Mouse (Mus musculus) cerebellum, adult 18-20 months (tissue): ENCODE measurements around the gene Creg2.
"Not testable (repeated sequence)": the region's sequence is repeated elsewhere in the genome, so short reads cannot be mapped to it uniquely, and the experiment has no call there.

Experiments
- DNase-seq, 2 experiments: peaks; one replicate each; pipeline ENCODE4 v3.0.0; 2021

Creg2 gene

DNA sequence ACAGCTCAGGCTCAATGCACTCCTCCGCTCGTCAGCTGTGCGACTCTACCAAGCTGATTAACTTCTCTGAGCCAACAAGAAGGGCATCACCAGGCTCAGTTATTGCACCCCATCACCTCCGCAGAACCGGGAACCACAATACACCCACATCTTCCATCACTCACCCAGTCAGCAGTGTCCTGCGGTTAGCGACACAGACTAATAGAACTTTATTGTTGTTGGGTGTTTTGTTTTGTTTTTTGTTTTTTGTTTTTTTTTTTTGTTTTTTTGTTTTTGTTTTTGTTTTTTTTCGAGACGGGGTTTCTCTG, at the start of gene Creg2:
TSS of gene Creg2 (minus strand) at position 234 of the 308 bp plus-strand sequence.
- DNase-seq = no peak

DNA sequence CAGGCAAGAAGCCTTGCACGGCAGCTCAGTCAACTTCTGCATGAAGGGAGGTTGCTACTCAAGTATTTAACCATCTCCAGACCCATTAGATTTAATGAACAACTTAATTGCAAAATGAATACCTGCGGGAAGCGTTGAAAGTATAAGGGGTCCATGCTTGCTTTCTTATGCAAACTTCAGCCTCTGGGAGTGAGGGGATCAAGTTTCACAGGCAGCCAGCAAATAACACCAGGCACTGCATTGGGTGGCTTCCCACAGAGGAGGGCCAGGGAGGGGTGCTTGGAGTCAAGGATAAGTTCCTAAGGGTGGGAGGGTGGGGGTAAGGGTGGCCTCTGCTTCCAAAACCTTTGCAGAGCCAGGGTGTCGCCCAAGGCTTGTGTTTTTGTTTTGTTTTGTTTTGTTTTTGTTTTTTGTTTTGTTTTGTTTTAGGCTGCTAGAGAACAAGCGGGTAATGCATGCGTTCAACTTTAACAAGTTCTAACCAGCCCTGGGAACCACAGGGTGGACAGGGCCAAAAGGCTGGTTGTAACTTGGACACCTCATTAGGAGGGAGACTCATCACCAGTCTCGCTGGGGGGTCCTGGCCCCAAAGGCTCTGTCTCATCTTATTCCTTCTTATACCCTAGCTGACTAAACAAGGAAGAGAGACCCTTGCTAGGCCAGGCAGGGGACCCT, 49.5 kb upstream of the Creg2 start:
- DNase-seq = no peak

DNA sequence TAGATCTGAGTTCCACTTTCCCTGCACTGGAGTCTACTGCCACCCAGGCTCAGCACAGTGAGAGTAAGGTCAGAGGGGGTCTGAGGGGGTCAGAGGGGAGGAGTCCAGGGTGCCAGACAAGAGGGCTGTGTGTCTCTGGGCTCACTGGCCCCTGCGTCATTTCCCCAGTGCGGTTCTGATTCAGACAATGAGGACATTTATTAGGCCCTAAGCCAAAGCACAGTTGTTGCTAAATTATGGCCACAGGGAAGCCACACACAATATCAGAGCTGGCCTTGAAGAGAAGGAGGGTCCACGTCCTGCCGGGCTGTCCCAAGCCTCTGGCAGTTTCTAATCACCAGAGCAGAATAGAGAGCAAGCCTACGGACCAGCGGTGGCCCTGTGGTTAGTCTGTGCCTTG, 47.2 kb upstream of the Creg2 start:
- no peak for DNase-seq

DNA sequence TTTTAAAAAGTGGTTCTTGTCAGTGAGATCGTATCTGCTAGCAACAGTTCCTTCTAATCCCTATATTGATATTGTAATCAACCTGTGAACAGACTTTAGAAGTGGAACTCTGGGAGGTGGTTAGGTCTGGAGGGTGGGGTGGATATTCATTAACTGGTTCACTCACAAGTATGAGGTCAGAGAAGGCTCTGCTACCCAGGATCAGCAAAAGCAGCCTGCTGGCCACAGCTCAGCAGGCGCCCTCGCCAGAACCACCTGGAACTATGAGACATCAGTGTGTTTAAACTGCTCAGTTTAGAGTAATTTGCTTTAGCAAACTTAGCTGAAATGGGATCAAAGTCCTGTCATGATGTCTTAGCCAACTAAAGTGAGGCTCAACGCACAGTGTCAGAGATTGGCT, 43.9 kb upstream of the Creg2 start:
- DNase-seq = no peak

DNA sequence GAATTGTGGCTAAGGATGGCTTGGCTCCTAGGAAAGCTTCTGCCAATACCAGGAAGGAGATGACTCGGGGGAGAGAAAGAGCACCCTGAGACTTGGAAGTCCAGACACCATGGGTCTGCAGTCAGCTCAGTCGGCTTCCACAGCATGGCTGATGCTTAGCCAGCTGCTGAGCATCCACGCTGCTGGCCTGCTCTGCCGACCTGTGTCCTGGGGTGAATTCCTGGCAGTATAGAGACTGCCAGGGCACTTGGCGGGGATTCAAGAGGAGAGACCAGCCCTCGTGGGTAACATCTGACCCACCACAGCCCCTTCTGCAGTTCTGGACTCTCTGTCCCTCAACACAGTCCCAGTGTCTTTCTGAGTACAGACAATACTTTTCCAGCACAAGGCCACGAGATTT, 43.5 kb upstream of the Creg2 start:
- DNase-seq = no peak

DNA sequence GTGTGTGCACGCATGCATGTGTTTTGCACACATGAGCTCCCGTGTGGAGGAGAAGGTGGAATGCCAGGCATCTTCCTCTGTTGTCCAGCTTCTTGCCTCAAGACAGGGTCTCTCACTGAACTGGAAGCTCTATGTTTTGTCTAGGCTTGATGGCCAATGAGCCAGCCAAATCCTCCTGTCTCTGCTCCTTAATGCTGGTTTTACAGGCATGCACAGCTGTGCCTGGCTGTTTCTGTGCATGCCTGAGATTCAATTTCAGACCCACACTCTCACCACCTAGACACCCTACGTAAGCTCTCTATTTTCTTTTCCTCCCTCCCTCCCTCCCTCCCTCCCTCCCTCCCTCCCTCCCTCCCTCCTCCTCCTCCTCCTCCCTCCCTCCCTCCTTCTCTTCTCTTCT, 40.7 kb upstream of the Creg2 start:
- no peak for DNase-seq

DNA sequence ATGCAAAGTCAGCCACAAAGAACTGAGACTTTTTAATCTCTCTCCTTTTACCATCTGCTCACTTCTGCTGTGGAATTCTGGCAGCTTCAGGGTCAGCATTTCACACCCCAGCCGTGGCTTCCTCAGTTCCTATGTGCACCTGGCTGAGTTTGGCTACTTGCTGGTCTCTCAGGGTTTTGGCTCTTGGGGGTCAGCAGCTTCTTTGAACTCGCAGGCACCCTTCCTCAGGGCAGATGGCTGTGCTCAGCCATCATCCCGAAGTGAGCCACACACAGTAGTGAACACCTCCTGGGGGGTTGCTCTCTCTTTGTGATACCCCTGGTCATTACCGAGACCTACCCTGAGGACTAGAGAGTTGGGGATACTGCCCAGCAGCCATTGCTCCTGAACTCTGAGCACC, 39.8 kb upstream of the Creg2 start:
- no peak for DNase-seq

DNA sequence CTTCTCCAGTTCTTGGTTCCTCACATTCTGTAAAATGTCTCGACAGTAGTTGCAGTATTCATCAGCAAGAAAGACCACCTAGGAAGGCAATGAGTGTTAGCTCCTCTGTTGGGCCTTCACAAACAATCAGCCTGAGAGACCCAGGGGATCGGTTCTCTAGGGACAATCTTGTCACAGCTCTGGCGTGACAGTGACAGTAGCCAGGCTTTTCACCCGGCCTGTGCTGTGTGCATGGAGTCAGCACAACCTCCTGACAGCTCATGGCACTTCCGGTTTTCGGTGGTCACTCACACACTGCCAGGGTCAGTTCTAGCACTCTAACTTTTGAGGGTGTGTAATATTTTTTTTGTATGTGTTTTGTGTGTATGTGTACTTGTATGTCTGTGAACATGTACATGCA, 37.3 kb upstream of the Creg2 start:
- no peak for DNase-seq

DNA sequence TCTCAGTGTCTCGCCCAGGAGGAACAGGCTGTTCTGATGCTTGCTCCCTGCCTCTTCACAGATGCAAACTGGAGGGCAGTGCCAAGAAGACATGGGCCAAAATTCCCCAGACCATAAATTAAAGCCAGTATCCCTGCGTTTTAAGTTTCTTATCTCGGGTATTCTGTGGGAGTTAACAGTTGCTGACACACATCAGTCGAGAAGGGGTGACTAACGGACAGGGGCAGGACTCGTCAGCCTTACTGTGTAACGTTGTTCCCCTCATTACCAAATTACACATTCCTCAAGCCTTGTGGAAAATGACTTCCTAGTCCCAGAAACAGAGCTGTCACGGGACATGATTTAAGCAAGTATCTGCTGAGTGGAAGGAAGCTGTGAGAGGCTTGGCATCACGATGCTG, 36.0 kb upstream of the Creg2 start:
- no peak for DNase-seq

DNA sequence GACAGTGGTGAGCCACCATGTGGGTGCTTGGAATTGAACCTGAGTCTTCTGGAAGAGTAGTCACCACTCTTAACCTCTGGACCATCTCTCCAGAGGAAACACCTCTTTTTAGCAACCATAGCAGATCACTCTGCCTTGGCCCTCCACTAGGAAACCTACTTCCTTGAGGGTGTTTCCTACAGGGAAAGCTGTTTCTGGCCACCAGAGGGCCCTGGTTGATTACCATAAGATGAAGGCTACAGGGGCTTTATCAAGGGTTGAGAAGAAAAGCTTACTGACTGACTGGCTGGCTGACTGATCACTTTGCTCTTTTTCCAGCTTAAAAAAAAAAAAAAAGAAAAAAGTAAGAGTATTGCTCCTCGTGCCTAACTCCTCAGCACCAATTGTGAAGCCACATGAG, 34.6 kb upstream of the Creg2 start:
- peak; percentile 56 to 76 for DNase-seq

DNA sequence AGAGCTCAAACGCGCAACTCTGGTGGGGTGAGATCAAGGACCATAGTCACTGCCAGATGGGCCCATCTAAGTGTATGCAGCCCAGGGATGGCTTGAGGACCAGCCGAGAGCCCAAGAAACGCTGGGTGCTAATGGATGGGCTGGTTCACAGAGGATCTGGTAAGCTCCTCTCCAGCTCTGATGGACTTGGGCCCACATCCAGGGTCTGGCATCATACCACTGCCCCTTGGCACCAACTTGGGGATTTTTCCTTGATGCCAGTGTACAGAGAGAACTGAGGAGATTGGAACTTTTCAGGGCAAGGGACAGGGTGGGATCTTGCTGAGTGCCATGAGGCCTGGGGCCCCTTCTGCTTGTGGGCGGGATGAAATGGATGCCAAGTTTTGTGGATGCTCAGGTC, 30.4 kb upstream of the Creg2 start:
- DNase-seq = no peak

DNA sequence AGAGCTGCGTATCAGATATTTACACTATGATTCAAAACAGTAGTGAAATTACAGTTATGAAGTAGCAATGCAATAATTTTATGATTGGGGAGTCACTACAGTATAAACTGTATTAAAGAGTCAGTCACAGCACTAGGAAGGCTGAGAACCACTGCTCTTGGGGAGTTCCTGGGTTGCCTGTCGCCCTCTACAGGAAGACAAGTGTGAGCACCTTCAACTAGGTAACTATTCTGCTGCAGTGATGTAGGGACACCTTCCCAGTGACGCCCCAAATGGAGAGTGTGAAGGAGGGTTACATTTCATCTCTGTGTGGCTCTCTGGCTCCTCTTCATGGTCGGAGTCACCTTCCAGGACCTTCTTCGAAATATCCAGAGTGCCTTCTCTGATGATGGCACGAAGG, 29.3 kb upstream of the Creg2 start:
- no peak for DNase-seq

DNA sequence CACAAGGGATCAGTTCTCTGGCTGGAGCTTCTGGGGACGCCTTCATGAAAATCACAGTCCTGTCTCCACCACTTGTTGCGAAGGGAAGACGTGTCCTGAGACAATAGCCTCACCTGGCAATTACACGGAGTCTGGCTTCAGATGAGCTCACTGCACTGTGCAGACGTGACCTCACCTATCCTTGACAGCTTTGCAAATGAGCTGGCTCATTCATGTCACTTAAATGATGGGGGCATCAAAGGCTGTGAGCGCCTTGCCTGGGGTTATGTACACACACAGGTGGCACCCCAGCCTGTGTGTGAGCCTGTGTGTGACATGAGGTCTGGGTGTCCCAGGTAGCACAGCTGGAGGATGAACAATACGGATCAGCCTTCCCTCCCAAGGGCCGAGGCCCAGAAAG, 27.6 kb upstream of the Creg2 start:
- DNase-seq = no peak

DNA sequence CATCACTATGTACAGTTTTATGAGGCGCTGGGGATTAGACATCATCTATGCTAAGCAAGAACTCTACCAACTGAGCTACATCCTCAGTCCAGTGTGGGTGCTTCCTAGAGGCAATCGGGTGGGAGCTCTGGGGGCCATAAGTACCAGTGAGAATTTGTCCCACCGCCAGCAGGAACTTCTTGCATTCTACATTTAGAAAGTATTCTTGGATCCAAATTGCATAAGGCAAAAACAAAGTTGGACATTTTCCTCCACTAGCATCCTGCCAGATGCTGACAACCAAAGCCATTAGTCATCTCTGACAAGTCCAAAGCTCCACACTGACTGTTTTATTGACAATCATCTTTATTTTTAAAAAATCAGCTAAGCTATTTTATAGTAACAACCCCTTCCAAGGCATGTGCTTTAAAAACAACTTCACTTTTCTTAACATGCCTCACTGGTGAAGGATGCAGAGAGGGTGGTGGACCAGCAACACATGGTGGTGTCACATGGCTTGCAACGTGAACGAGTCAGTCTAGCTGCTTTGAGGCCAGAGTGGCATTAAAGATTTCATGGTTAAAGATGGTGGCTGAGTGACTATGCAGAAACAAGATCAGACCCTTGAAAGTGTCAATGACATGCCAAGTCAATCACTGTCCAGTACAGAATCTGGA, 25.1 kb upstream of the Creg2 start:
- no peak for DNase-seq

DNA sequence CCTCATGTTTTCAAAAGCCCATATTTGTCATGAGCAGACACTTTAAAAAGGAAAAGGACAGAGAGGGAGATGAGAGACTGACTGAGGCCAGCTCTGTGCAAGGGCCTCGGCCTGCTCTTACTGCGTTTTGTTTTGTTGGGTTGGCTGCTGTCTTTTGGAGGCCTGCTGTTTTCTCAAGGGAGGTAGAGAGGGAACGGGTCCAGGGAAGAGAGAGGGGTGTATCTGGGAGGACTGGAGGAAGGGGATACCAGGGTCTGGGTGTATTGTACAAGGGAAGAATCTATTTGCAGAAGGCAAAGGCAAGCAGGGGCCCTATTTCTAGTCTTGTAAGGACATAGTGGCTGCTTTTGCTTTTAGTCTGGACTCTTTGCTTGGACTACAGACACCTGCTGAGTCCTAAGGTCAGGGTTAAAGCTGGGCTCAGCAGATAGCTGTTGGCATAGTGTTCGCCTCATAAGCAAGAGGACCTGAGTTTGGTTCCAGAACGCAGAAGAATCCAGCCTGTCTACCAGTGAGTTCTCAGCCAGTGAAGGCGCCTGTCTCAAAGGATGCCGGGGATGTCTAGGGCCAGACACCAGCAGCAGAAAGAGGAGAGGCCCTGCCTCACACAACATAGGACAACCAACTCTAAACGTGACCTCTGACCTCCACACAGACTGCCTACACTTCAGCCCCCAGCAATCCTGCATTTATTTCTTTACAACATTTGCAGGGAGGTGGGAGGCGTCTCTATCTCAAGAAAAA, 21.3 kb upstream of the Creg2 start:
- no peak for DNase-seq

DNA sequence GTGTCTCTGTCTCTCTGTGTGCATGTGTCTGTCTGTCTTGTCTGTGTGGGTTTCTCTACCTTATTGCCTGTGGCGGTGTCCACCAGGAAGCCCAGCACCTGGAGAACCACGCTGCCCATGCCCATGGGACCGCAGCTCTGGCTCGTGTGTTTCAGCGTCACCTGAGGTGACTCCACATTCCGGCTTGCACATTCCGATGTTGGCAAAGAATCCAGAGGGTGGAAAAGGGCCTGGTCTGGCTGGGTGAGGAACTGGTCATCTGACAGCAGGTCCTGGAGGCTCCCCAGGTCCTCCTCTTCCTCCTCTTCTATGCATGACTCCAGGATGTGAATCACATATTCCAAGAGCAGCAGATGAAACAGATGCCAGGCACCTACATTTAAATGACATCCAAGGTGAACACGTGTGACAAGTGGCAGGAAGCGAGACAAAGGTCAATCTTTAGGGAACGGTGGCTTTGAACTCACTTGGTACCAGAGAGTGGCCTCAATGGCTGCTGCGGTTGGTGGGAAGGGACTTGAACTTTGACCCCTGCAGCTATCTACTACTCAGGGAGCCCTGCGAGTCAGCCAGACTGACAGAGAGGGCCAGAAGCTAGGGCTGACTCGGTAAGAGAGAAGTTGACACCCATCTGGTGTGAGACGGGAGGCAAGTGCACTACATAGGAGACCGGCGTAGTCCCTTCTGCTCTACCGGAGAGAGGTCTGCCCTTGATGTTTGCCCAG, 19.1 kb upstream of the Creg2 start:
- DNase-seq = no peak

DNA sequence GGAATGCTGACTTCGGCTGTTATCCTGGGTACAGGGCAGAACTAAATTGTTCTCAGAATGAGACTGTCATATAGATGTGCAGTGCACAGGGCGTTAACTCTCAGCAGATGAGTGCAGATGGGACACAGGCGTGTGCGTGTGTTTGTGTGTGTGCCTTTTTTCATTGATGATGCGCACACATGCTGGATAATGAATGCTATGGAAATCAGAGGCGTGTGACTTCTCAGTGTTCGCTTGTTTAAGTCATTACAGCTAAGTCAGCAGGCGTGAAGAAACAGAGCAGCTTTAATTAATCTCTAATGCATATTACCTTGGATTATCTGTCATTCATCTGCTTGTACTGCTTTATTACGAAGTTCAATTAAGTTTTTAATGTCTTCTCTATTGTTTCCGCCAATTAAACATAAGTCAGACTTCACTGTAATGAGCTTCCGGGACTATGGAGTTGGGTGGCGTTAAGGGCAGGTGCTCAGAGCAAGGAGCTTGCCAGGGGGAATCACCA, 15.5 kb upstream of the Creg2 start:
- DNase-seq = no peak

DNA sequence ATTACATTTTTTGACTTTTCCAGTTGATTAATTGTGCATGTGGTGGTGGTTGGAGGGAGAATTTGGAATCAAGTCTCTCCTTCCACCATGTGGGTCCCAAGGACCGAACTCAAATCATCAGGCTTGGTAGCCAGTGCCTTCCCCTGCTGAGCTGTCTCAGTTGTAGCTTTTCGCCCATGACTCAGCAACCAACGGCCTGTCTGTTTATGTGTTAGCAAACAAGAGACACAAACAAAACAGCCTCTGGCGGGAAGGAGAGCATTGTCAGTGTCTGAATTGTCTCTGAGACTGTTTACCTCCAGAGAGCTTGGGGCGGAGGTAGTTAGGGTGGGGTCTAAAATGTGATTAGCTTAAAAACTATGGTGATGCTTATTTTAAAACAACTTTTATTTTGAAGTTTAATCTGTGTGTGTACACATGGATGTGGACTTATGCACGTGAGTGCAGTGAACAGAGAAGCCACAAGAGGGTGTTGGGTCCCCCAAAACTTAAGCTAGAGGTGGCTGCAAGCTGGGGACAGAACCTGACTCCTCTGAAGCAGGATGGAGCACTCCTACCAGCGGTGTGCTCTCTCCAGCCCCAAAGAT, 12.9 kb upstream of the Creg2 start:
- DNase-seq = no peak

DNA sequence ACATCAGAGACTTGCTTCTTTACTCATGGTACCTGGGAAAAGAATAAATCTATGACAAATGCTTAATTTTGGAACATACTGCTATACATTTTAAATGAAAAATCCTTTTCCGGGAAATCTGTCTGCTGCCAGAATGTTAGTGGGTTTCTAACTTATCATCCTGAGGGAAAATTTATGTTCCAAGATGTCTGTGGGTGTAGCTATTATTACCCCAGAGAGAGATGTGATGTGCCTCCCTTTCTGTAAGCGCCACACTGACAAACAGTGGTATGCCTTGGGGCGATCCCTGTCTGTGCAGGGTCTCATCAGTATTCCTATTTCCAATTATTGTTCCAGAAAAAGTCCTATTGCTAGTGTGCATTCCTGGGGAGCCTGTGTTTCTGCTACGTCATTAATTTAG, 11.8 kb upstream of the Creg2 start:
- no peak for DNase-seq

DNA sequence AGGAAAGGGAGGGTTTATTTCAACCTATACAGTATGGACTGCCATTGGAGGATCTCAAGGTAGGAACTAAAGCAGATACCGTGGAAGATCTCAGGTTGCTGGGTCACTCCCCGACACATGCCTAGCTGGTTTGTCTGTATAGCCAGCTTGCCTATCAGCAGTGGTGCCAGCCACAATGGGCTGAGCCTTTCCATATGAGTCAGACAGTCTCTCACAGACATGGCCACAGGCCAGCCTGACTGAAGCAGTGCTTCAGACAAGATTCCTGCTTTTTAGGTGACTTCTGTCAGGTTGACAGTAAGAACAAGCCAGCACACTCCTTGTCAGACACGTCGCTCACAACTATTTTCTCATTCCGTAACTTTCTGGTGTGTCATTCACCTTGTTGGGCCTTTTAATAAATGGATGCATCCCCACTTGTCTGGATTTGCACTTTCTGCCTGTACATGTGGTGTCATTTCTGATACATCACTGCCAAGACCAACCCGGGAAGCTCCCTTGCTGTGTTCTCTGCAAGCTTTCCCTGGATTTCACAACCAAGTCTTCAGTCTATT, 5.8 kb upstream of the Creg2 start:
- no peak for DNase-seq

DNA sequence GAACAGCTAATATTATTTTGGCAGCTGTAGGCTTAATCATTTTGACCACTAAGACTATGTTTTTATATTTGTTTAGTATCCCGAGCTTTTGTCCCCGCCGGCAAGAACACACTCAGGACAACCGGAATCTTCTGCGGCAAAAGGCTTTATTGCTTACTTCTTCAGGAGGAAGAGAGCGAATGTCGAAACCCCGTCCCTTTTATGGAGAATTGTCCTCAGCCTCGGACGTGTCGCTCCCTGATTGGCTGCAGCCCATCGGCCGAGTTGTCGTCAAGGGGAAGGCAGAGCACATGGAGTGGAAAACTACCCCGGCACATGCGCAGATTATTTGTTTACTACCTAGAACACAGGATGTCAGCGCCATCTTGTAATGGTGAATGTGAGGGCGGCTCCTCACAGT, 3.6 kb upstream of the Creg2 start:
- DNase-seq = not testable (repeated sequence)

DNA sequence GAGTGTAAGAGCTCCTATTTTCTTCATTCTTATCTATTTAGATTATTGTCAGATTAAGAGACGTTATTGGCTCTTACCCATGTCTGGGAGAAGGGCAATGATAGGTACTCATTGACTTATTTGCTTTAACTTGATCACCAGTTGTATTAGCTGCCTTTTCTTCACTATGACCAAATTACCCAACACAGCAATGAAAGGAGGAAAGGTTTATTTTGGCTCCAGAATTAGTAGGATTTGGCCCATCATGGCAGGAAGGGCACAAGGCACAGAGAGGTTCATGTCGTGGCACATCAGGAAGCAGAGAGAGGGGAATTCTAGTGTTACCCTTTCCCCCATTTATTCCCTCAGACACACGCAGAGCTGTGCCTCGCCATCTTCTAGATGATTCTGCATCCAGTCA, 1.8 kb upstream of the Creg2 start:
- DNase-seq = no peak
